Comparison of ENCODE assay signal across 8 mouse cellular contexts in the genomic region with DNA sequence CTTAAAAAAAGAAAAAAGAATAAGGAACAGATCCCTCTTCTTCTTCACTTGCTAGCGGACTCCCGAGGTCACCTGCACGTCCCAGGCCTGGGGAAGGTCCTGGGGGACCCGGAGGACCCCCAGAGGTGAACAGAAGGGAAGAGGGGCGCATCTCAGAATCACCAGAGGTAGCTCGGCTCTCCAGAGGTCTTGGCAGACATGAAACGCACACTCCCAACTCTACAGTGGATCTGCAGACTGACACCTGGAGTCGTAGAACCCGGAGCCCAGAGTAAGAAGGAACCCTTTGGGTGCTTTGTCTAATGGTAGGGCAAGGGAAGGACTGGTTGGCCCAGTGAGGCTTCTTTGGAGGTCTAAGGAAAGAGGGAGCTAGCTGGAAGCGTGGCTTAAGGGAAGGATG. TPM values are rescaled to one million over a fixed set of nuclear protein-coding genes. Genes with fewer than 3 reads are reported as not detected.
DNase-seq lines count a peak whose midpoint lies in the region; ATAC-seq and TF ChIP-seq lines count a peak whose summit lies in the region.

No protein-coding gene starts in this region.

- H3K4me2 ChIP-seq in liver, embryonic 11.5 days, result peak overlapping the region; percentile 73
- peak overlapping the region; percentile 77 for H3K4me2 ChIP-seq in stomach, postnatal 0 days (replicated peaks; ENCODE audit: low read depth)

- 81% methylated on average over 10 of the region's 10 CpGs for WGBS in liver, embryonic 11.5 days
- 78% methylated on average over 10 of the region's 10 CpGs for WGBS in stomach, postnatal 0 days

- TF ChIP-seq EP300 in stomach, postnatal 0 days (optimal IDR thresholded peaks at IDR 0.05), result no peak

- peaks cover 22% of the 10 kb centered on the region for H3K4me1 ChIP-seq in megakaryocyte, embryonic 14.5 days
- H3K4me1 ChIP-seq in liver, embryonic 11.5 days (replicated peaks; ENCODE audit: control insufficient read depth, insufficient read depth, low read length), result no peaks in the 10 kb centered on the region
- no peaks in the 10 kb centered on the region; the same call in 1 of the 2 replicates for H3K4me1 ChIP-seq in stomach, postnatal 0 days (replicated peaks; ENCODE audit: control insufficient read depth, insufficient read depth)

- H3K9me3 ChIP-seq in megakaryocyte, embryonic 14.5 days, result peaks cover 4% of the 10 kb centered on the region
- H3K9me3 ChIP-seq in liver, embryonic 11.5 days (ENCODE audit: control insufficient read depth, low read length), result no peaks in the 10 kb centered on the region
- no peaks in the 10 kb centered on the region for H3K9me3 ChIP-seq in stomach, postnatal 0 days (ENCODE audit: control insufficient read depth, low read length)

- no peak overlapping the region for H3K27ac ChIP-seq in liver, embryonic 11.5 days (ENCODE audit: low read depth, low read length)
- no peak overlapping the region for H3K27ac ChIP-seq in stomach, postnatal 0 days (replicated peaks)

- DNase-seq in cerebellum, adult 9-10 months, result peak; percentile 51
- DNase-seq in cerebellum, postnatal 14 days, result no peak
- no peak for DNase-seq in liver, embryonic 11.5 days (ENCODE audit: low spot score)
- DNase-seq in stomach, postnatal 0 days (ENCODE audit: low spot score), result no peak
- DNase-seq in embryo, embryonic 11 days, result no peak
- no peak for DNase-seq in ovary, postnatal 10 days (ENCODE audit: low spot score)

- peaks cover 35% of the 10 kb centered on the region for H3K27me3 ChIP-seq in megakaryocyte, embryonic 14.5 days (replicated peaks)
- no peaks in the 10 kb centered on the region for H3K27me3 ChIP-seq in liver, embryonic 11.5 days (replicated peaks; ENCODE audit: control insufficient read depth, insufficient read depth, low read length)
- H3K27me3 ChIP-seq in stomach, postnatal 0 days (ENCODE audit: control insufficient read depth, insufficient read depth, low read length), result no peaks in the 10 kb centered on the region

- TF ChIP-seq CTCF in stomach, postnatal 0 days (IDR thresholded peaks at IDR 0.05; ENCODE audit: low read depth), result no peak

- peak overlapping the region; percentile 86 for H3K4me3 ChIP-seq in megakaryocyte, embryonic 14.5 days (replicated peaks)
- H3K4me3 ChIP-seq in liver, embryonic 11.5 days (ENCODE audit: low read depth, low read length), result peak overlapping the region; percentile 51; the same call in 1 of the 2 replicates
- H3K4me3 ChIP-seq in stomach, postnatal 0 days (ENCODE audit: low read depth, low read length), result no peak overlapping the region

- no peaks in the 10 kb centered on the region for H3K36me3 ChIP-seq in megakaryocyte, embryonic 14.5 days (replicated peaks; ENCODE audit: low read length)
- no peaks in the 10 kb centered on the region for H3K36me3 ChIP-seq in liver, embryonic 11.5 days (ENCODE audit: control insufficient read depth, insufficient read depth, low read length)
- H3K36me3 ChIP-seq in stomach, postnatal 0 days (ENCODE audit: control insufficient read depth, insufficient read depth, low read length), result no peaks in the 10 kb centered on the region

- ATAC-seq in megakaryocyte, adult 5-6 weeks (ENCODE audit: poor library complexity, severe bottlenecking), result no peak
- no peak for ATAC-seq in liver, embryonic 11.5 days (replicated peaks; ENCODE audit: low FRiP score)
- 0 out of 2 replicates have a peak, but pooled peaks have one; percentile 6 for ATAC-seq in stomach, postnatal 0 days (ENCODE audit: low FRiP score, low TSS enrichment)

- H3K9ac ChIP-seq in liver, embryonic 11.5 days (ENCODE audit: low read depth, low read length), result peak overlapping the region; percentile 58
- no peak overlapping the region; the same call in 1 of the 2 replicates for H3K9ac ChIP-seq in stomach, postnatal 0 days (ENCODE audit: low read length)

RNA-seq across cellular contexts. Expression of gene Plekha4, which starts 11.5 kb away (rescaled TPM):
- polyA plus RNA-seq in megakaryocyte, embryonic 14.5 days (2012; ENCODE audit: insufficient read depth, low replicate concordance), result 2.9 and 16.4 TPM in 2 replicates
- not detected in 2 replicates for total RNA-seq in megakaryocyte, adult 5-6 weeks (2015)
- 0.24 TPM in 1 of 2 replicates, not detected in the other for total RNA-seq in megakaryocyte, adult 5-6 weeks (2017)
- 0.64 and 0.89 TPM in 2 replicates for polyA plus RNA-seq in liver, embryonic 11.5 days (2014; fragmentation: Nextera tagmentation; extraction: Ambion mirVana)
- 7.9 and 8.0 TPM in 2 replicates for polyA plus RNA-seq in stomach, postnatal 0 days (2015; fragmentation: Nextera tagmentation; extraction: Ambion mirVana)

RNA-seq across cellular contexts. Expression of gene Ppp1r15a, which starts 11.5 kb away (rescaled TPM):
- 361 and 818 TPM in 2 replicates for polyA plus RNA-seq in megakaryocyte, embryonic 14.5 days (2012; ENCODE audit: insufficient read depth, low replicate concordance)
- total RNA-seq in megakaryocyte, adult 5-6 weeks (2015), result 29.2 and 39.1 TPM in 2 replicates
- total RNA-seq in megakaryocyte, adult 5-6 weeks (2017), result 50.0 and 64.7 TPM in 2 replicates
- polyA plus RNA-seq in liver, embryonic 11.5 days (2014; fragmentation: Nextera tagmentation; extraction: Ambion mirVana), result 61.6 and 62.0 TPM in 2 replicates
- 21.6 and 26.6 TPM in 2 replicates for polyA plus RNA-seq in stomach, postnatal 0 days (2015; fragmentation: Nextera tagmentation; extraction: Ambion mirVana)

RNA-seq across cellular contexts. Expression of gene Hsd17b14, which starts 17.1 kb away (rescaled TPM):
- 4.9 and 6.8 TPM in 2 replicates for polyA plus RNA-seq in megakaryocyte, embryonic 14.5 days (2012; ENCODE audit: insufficient read depth, low replicate concordance)
- 0.25 TPM in 1 of 2 replicates, not detected in the other for total RNA-seq in megakaryocyte, adult 5-6 weeks (2015)
- total RNA-seq in megakaryocyte, adult 5-6 weeks (2017), result not detected in 2 replicates
- polyA plus RNA-seq in liver, embryonic 11.5 days (2014; fragmentation: Nextera tagmentation; extraction: Ambion mirVana), result 2.8 and 5.4 TPM in 2 replicates
- polyA plus RNA-seq in stomach, postnatal 0 days (2015; fragmentation: Nextera tagmentation; extraction: Ambion mirVana), result 16.6 and 16.9 TPM in 2 replicates

RNA-seq across cellular contexts. Expression of gene Nucb1, which starts 27.4 kb away (rescaled TPM):
- 504 and 892 TPM in 2 replicates for polyA plus RNA-seq in megakaryocyte, embryonic 14.5 days (2012; ENCODE audit: insufficient read depth, low replicate concordance)
- 54.9 and 59.1 TPM in 2 replicates for total RNA-seq in megakaryocyte, adult 5-6 weeks (2015)
- total RNA-seq in megakaryocyte, adult 5-6 weeks (2017), result 178 and 199 TPM in 2 replicates
- 149 and 153 TPM in 2 replicates for polyA plus RNA-seq in liver, embryonic 11.5 days (2014; fragmentation: Nextera tagmentation; extraction: Ambion mirVana)
- polyA plus RNA-seq in stomach, postnatal 0 days (2015; fragmentation: Nextera tagmentation; extraction: Ambion mirVana), result 196 and 199 TPM in 2 replicates

RNA-seq across cellular contexts. Expression of gene Bcat2, which starts 32.4 kb away (rescaled TPM):
- 20.6 and 56.4 TPM in 2 replicates for polyA plus RNA-seq in megakaryocyte, embryonic 14.5 days (2012; ENCODE audit: insufficient read depth, low replicate concordance)
- 24.6 and 26.6 TPM in 2 replicates for total RNA-seq in megakaryocyte, adult 5-6 weeks (2015)
- 16.7 and 24.1 TPM in 2 replicates for total RNA-seq in megakaryocyte, adult 5-6 weeks (2017)
- polyA plus RNA-seq in liver, embryonic 11.5 days (2014; fragmentation: Nextera tagmentation; extraction: Ambion mirVana), result 84.7 and 90.1 TPM in 2 replicates
- 101 and 108 TPM in 2 replicates for polyA plus RNA-seq in stomach, postnatal 0 days (2015; fragmentation: Nextera tagmentation; extraction: Ambion mirVana)
